Mouse (Mus musculus) urinary bladder, postnatal 36 days (tissue): ENCODE data around the gene Idh2.

Experiments used
- DNase-seq, 2 experiments: peaks; one replicate each; pipeline ENCODE4 v3.0.0; 2022; ENCODE audit warnings: low spot score in 2 of 2, mixed read lengths in 1 of 2

Gene Idh2

GRCm38 (mm10) chr7:80085970-80086715, 29.0 kb downstream of the Idh2 start:
- no peak for DNase-seq

GRCm38 (mm10) chr7:80084484-80084931, 30.7 kb downstream of the Idh2 start:
- DNase-seq, result peak in 1 of 2 experiments; percentile 47

GRCm38 (mm10) chr7:80081586-80082554, 33.3 kb downstream of the Idh2 start:
- no peak for DNase-seq

- DNase-seq, result peak; percentile 44 to 79
Measured at GRCm38 (mm10) chr7:80078792-80079301, 36.3 kb downstream of the Idh2 start.

GRCm38 (mm10) chr7:80077801-80078200, 37.4 kb downstream of the Idh2 start:
- DNase-seq, result no peak

GRCm38 (mm10) chr7:80076961-80077716, 38.1 kb downstream of the Idh2 start:
- DNase-seq, result no peak

- no peak for DNase-seq
Measured at GRCm38 (mm10) chr7:80075946-80076583, 39.1 kb downstream of the Idh2 start.

GRCm38 (mm10) chr7:80074921-80075441, 40.2 kb downstream of the Idh2 start:
- DNase-seq, result peak in 1 of 2 experiments; percentile 29

- no peak for DNase-seq
Measured at GRCm38 (mm10) chr7:80073506-80073905, 41.7 kb downstream of the Idh2 start.

GRCm38 (mm10) chr7:80072297-80072696, 42.9 kb downstream of the Idh2 start:
- no peak for DNase-seq

- no peak for DNase-seq
Measured at GRCm38 (mm10) chr7:80071209-80071608, 44.0 kb downstream of the Idh2 start.

GRCm38 (mm10) chr7:80069615-80070327, 45.4 kb downstream of the Idh2 start:
- DNase-seq, result no peak

- DNase-seq, result no peak
Measured at GRCm38 (mm10) chr7:80068341-80068740, 46.9 kb downstream of the Idh2 start.

GRCm38 (mm10) chr7:80066675-80067455, 48.3 kb downstream of the Idh2 start:
- DNase-seq, result no peak

- DNase-seq, result no peak
Measured at GRCm38 (mm10) chr7:80065250-80065649, 49.9 kb downstream of the Idh2 start.

- DNase-seq, result no peak
Measured at GRCm38 (mm10) chr7:80063902-80064736, 51.1 kb downstream of the Idh2 start.

- DNase-seq, result no peak
Measured at GRCm38 (mm10) chr7:80063244-80063643, 51.9 kb downstream of the Idh2 start.

GRCm38 (mm10) chr7:80062083-80062826, 52.9 kb downstream of the Idh2 start:
- no peak for DNase-seq
